Mouse (Mus musculus) forebrain, embryonic 12.5 days (tissue): ENCODE results near the gene Myo1e. TPM values are rescaled to one million over a fixed set of nuclear protein-coding genes. Genes with fewer than 3 reads are reported as not detected.

Experiments used
- ATAC-seq: fragments of 200-750 bp; cut with Nextera tagmentation; 2 replicates; pipeline ENCODE4 v1.8.0; 2017; ENCODE audit warnings: moderate TSS enrichment; ENCODE audit not compliant: low FRiP score
- H3K27ac ChIP-seq: fragments of 300-500 bp; sonication (generic); 2 replicates; pipeline ENCODE4 v1.5.1; 2016; ENCODE audit warnings: mild to moderate bottlenecking
- H3K27me3 ChIP-seq: fragments of 300-500 bp; sonication (generic); 2 replicates; pipeline ENCODE4 v1.6.1; 2016; ENCODE audit warnings: mild to moderate bottlenecking
- H3K36me3 ChIP-seq: fragments of 300-500 bp; sonication (generic); replicated peaks from 2 replicates; pipeline ENCODE4 v1.6.1; 2016; ENCODE audit warnings: mild to moderate bottlenecking
- H3K4me1 ChIP-seq: fragments of 300-500 bp; sonication (generic); 2 replicates; pipeline ENCODE4 v1.6.1; 2016
- H3K4me2 ChIP-seq: fragments of 300-500 bp; sonication (generic); 2 replicates; pipeline ENCODE4 v1.6.1; 2016; ENCODE audit warnings: mild to moderate bottlenecking, moderate library complexity
- H3K4me3 ChIP-seq: fragments of 300-500 bp; sonication (generic); replicated peaks from 2 replicates; pipeline ENCODE4 v1.5.1; 2016; ENCODE audit warnings: mild to moderate bottlenecking
- H3K9ac ChIP-seq: fragments of 300-500 bp; sonication (generic); 2 replicates; pipeline ENCODE4 v1.6.1; 2016; ENCODE audit warnings: mild to moderate bottlenecking
- H3K9me3 ChIP-seq: fragments of 300-500 bp; sonication (generic); 2 replicates; pipeline ENCODE4 v1.6.1; 2016
- WGBS: fragments of 180-500 bp; shearing (Covaris S2); methylation state at CpG from one replicate; pipeline ENCODE4 v1.1.7; 2016; 5-methylcytosine and 5-hydroxymethylcytosine counted together
- polyA plus RNA-seq: library from polyadenylated mRNA; unstranded; fragments of >200 nt; fragmentation: Nextera tagmentation; extraction: Ambion mirVana; gene quantifications from 2 replicates; pipeline ENCODE4 v1.2.1, GENCODE M21; 2016

Gene Myo1e
- polyA plus RNA-seq, 1 experiment from 2014 or later: 10.3 TPM

GRCm38 (mm10) chr9:70359402-70360131 is 152.4 kb downstream of the Myo1e start:
- WGBS: 88% methylated on average over 2 of the region's 2 CpGs
- Histone ChIP-seq H3K27ac (no peak overlapping the region), H3K36me3 (peaks cover 5% of the 10 kb centered on the region; the same call in 1 of the 2 replicates), H3K4me2 (no peak overlapping the region), H3K4me3 (no peak overlapping the region), H3K9me3 (peaks cover 6% of the 10 kb centered on the region; the same call in 1 of the 2 replicates), H3K9ac (no peak overlapping the region), H3K27me3 (no peaks in the 10 kb centered on the region), H3K4me1 (no peaks in the 10 kb centered on the region)
- ATAC-seq: no peak

GRCm38 (mm10) chr9:70364741-70365140 is 157.6 kb downstream of the Myo1e start:
- Histone ChIP-seq H3K9ac (no peak overlapping the region), H3K27ac (no peak overlapping the region), H3K4me3 (no peak overlapping the region), H3K4me2 (no peak overlapping the region), H3K36me3 (peaks cover 7% of the 10 kb centered on the region; the same call in 1 of the 2 replicates), H3K27me3 (no peaks in the 10 kb centered on the region), H3K4me1 (no peaks in the 10 kb centered on the region), H3K9me3 (no peaks in the 10 kb centered on the region)
- WGBS: 88% methylated on average over 8 of the region's 8 CpGs
- no peak for ATAC-seq

- Histone ChIP-seq H3K36me3 (peaks cover 8% of the 10 kb centered on the region; the same call in 1 of the 2 replicates), H3K27me3 (no peaks in the 10 kb centered on the region), H3K4me3 (no peak overlapping the region), H3K4me1 (no peaks in the 10 kb centered on the region), H3K4me2 (no peak overlapping the region), H3K9ac (no peak overlapping the region), H3K9me3 (no peaks in the 10 kb centered on the region), H3K27ac (no peak overlapping the region)
- WGBS: 87% methylated on average over 2 of the region's 2 CpGs
- ATAC-seq: no peak
These were observed 158.8 kb downstream of the Myo1e start for GRCm38 (mm10) chr9:70365915-70366314.

DNA sequence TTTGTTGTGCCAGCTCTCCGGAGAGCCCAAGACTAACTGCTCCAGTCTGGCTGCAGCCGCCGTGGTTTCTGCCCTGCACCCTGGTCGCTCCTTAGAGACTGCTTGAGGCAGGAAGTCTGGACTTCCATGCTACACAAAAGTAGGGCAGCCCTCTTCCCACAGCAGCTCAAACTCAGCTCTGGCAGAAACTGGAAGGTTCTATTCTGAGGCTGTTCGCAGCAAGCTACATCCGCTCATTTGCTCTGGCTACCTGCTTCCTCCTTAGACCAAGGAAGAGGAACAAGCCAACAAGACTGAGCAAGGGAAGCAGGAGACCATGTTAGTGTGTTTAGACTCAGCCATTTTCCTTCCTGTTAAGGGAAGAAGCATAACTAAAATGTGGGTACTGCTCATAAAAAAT is 159.7 kb downstream of the Myo1e start:
- ATAC-seq: no peak
- no peak overlapping the region for H3K4me2 ChIP-seq
- no peaks in the 10 kb centered on the region for H3K27me3 ChIP-seq
- no peak overlapping the region for H3K9ac ChIP-seq
- no peaks in the 10 kb centered on the region for H3K9me3 ChIP-seq
- 92% methylated on average over 6 of the region's 6 CpGs for WGBS
- H3K4me3 ChIP-seq: no peak overlapping the region
- H3K36me3 ChIP-seq: peaks cover 8% of the 10 kb centered on the region; the same call in 1 of the 2 replicates
- H3K27ac ChIP-seq: no peak overlapping the region
- H3K4me1 ChIP-seq: no peaks in the 10 kb centered on the region

- Histone ChIP-seq H3K4me3 (no peak overlapping the region), H3K36me3 (peaks cover 8% of the 10 kb centered on the region; the same call in 1 of the 2 replicates), H3K4me2 (no peak overlapping the region), H3K4me1 (no peaks in the 10 kb centered on the region), H3K9me3 (no peaks in the 10 kb centered on the region), H3K9ac (no peak overlapping the region), H3K27ac (no peak overlapping the region), H3K27me3 (no peaks in the 10 kb centered on the region)
- WGBS: 80% methylated on average over 5 of the region's 5 CpGs
- no peak for ATAC-seq
These were observed 164.5 kb downstream of the Myo1e start for GRCm38 (mm10) chr9:70371638-70372037.

DNA sequence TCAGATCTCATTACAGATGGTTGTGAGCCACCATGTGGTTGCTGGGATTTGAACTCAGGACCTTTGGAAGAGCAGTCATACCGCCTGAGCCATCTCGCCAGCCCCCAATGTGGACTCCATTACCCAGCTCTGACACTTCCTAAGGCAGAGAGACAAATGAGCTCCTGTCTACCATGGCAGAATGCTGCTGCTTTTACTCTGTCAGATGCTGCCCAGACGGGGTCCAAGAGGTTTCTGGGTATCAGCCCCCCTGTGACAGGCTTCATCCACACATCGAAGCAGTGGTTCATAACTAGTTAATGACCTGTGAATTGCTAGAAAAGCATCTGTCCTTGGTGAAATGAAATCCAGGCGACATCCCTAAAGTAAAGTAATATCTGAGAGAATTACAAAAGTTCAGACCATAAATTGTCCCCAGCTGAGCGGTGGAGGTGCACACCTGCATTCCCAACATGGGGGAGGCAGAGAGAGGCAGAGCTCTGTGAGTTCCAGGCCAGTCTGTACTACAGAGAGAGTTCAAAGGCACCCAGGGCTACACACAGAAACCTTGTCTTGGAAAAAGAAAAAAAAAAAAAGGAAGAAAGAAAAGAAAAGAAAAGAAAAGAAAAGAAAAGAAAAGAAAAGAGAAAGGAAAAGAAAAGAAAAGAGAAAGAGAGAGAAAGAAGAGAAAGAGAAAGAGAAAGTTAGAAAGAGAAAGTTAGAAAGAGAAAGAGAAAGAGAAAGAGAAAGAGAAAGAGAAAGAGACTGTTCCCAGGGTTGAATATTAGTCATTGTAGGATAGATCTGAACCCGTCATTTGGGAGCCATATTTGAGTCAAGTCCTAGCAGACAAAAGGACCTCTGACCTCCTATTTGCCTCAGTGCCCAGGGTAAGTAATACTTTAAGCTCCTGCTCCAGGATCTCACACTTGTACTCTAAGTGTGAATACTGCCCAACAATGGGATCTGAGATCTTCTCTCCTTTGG is 172.6 kb downstream of the Myo1e start:
- 85% methylated on average over 7 of the region's 7 CpGs for WGBS
- Histone ChIP-seq H3K9me3 (no peaks in the 10 kb centered on the region), H3K27me3 (no peaks in the 10 kb centered on the region), H3K4me1 (no peaks in the 10 kb centered on the region), H3K27ac (no peak overlapping the region), H3K9ac (no peak overlapping the region), H3K4me2 (no peak overlapping the region), H3K4me3 (no peak overlapping the region), H3K36me3 (0 out of 2 replicates have a peak, but pooled peaks cover 4% of the 10 kb centered on the region)
- ATAC-seq: no peak

GRCm38 (mm10) chr9:70382091-70382490 is 174.9 kb downstream of the Myo1e start:
- WGBS: 87% methylated on average over 12 of the region's 12 CpGs
- no peak overlapping the region for H3K27ac ChIP-seq
- H3K9ac ChIP-seq: no peak overlapping the region
- ATAC-seq: no peak
- no peak overlapping the region for H3K4me3 ChIP-seq
- no peak overlapping the region for H3K4me2 ChIP-seq
- H3K4me1 ChIP-seq: no peaks in the 10 kb centered on the region
- H3K9me3 ChIP-seq: no peaks in the 10 kb centered on the region
- no peaks in the 10 kb centered on the region for H3K27me3 ChIP-seq
- H3K36me3 ChIP-seq: 0 out of 2 replicates have a peak, but pooled peaks cover 4% of the 10 kb centered on the region

DNA sequence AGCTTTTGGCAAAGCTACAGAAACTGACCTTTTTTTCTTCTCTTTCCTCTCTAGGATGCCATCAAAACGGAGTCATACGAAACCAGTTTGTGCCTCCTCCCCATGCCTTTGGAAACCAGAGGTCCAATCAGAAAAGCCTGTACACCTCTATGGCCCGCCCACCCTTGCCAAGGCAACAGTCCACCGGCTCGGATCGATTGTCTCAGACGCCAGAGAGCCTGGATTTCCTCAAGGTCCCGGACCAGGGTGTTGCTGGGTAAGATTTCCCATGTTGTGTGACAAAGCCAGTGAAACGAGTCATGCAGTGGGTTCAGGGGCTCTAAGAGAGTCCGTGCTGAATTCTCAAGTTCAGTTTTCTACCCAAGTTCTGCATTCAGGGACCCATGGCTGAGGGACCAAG is 176.6 kb downstream of the Myo1e start:
- no peak for ATAC-seq

DNA sequence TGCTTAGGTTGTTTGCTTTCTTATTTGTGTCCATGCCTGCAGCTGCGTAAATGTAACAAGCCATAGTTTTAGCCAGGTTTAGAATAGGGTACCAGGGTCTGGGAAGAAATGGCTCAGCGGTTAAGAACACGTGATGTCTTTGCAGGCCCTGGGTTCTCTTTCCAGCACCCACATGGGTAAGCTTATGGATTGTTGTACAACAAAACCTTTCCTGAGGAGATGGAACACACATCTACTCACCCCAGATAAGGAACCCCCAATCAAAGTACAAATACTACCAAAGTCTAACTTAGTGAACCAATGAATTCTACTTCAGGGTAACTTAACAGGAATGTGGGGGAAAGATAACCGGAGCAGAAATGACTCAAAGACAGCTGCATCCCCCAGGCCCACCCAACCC is 177.3 kb downstream of the Myo1e start:
- no peaks in the 10 kb centered on the region for H3K9me3 ChIP-seq
- H3K4me2 ChIP-seq: no peak overlapping the region
- H3K27ac ChIP-seq: no peak overlapping the region
- no peak for ATAC-seq
- no peak overlapping the region for H3K9ac ChIP-seq
- H3K27me3 ChIP-seq: no peaks in the 10 kb centered on the region
- no peaks in the 10 kb centered on the region for H3K4me1 ChIP-seq
- 0 out of 2 replicates have a peak, but pooled peaks cover 4% of the 10 kb centered on the region for H3K36me3 ChIP-seq
- no peak overlapping the region for H3K4me3 ChIP-seq
- 97% methylated on average over 4 of the region's 4 CpGs for WGBS

More for the DNA sequence above, 176.6 kb downstream of the Myo1e start:
- H3K9me3 ChIP-seq: no peaks in the 10 kb centered on the region
- no peak overlapping the region for H3K4me3 ChIP-seq
- no peak overlapping the region for H3K27ac ChIP-seq
- no peaks in the 10 kb centered on the region for H3K4me1 ChIP-seq
- 77% methylated on average over 10 of the region's 10 CpGs for WGBS
- no peak overlapping the region for H3K4me2 ChIP-seq
- H3K27me3 ChIP-seq: no peaks in the 10 kb centered on the region
- H3K36me3 ChIP-seq: 0 out of 2 replicates have a peak, but pooled peaks cover 4% of the 10 kb centered on the region
- H3K9ac ChIP-seq: no peak overlapping the region

- no peak overlapping the region for H3K4me2 ChIP-seq
- no peaks in the 10 kb centered on the region for H3K27me3 ChIP-seq
- no peak overlapping the region for H3K27ac ChIP-seq
- no peak overlapping the region for H3K4me3 ChIP-seq
- no peak overlapping the region for H3K9ac ChIP-seq
- H3K9me3 ChIP-seq: no peaks in the 10 kb centered on the region
- 0 out of 2 replicates have a peak, but pooled peaks cover 4% of the 10 kb centered on the region for H3K36me3 ChIP-seq
- 89% methylated on average over 18 of the region's 18 CpGs for WGBS
- no peaks in the 10 kb centered on the region for H3K4me1 ChIP-seq
- ATAC-seq: no peak
These were observed 178.0 kb downstream of the Myo1e start for GRCm38 (mm10) chr9:70384958-70385728.

- H3K4me2 ChIP-seq: no peak overlapping the region
- H3K36me3 ChIP-seq: 0 out of 2 replicates have a peak, but pooled peaks cover 4% of the 10 kb centered on the region
- 88% methylated on average over 4 of the region's 4 CpGs for WGBS
- no peak overlapping the region for H3K27ac ChIP-seq
- H3K4me1 ChIP-seq: no peaks in the 10 kb centered on the region
- H3K9me3 ChIP-seq: no peaks in the 10 kb centered on the region
- H3K4me3 ChIP-seq: no peak overlapping the region
- H3K27me3 ChIP-seq: no peaks in the 10 kb centered on the region
- no peak for ATAC-seq
- no peak overlapping the region for H3K9ac ChIP-seq
These were observed 180.4 kb downstream of the Myo1e start for GRCm38 (mm10) chr9:70387410-70388119.
